Mouse (Mus musculus) layer of hippocampus, adult 9-11 months (tissue): ENCODE data around the gene U2af2.

Experiments used
- DNase-seq: peaks from one replicate; pipeline ENCODE4 v3.0.0; 2022

Gene U2af2

DNA sequence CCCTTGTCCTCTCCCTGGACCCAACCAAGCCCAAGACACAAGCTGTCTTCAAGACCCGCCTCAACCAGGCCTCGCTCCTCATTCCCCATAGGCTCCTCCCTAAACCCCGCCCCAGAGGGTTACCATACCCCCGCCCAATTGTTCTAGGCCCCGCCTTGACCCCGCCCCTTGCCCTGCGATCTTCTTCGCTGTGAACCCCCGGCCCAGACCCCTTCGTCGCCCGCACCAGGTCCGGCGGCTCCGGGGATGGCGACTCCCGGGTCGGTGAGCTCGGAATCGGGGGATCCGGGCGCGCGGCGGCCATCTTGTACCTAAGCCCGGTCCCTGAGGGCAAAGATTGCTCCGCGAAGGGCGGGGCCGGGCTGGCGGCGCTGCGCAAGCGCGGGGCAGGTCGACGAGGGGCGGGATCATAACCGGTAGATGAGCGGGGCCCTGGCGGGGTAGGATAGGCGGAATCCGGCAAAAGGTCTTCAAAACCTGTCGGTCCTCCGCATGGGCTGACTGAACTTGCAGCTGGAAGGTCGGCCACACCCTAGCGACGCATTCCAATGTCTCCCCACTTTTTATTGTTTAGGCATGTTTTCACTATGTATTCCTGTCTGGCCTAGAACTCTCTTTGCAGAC is 23.7 kb upstream of the U2af2 start, which contains the start of gene Zfp784:
Zfp784 (minus strand) TSS at position 338 of the 624 bp plus-strand sequence.
- DNase-seq, result peak; percentile 90

DNA sequence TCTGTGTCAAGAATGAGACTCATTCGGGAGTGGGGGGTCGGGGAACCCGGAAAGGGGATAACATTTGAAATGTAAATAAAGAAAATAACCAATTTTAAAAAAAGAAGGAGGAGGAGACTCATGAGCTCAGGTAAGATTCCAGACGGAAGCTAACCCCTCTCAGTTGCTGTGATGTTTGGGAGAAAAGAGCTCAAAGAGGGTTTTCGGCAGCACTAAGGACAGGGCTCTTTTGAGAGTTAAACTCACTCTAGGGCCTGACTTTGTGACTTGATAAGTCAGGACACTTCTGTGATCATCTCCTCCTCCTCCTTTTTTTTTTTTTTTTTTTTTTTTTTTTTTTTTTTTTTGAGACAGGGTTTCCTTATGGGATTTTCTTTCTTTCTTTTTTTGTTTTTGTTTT is 23.0 kb upstream of the U2af2 start:
- DNase-seq, result no peak

DNA sequence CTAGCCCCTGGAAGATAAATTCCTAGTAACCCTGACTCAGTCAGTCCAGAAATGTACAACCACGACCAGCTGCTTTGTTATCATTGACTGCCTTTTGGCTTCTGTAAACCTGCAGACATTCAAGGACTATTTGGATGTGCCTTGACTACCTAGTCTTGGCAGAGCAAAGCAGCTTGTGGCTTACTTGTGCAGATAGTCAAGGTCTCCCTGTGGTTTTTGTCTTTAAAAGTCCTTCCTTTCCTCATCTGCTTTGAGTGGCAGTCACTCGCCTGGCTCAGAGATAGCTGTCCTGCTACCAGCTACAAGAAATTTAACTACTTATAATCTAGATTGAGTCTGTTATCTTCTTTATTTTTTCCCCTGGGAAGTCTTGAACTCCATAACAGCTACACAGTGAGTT is 17.0 kb upstream of the U2af2 start:
- no peak for DNase-seq

DNA sequence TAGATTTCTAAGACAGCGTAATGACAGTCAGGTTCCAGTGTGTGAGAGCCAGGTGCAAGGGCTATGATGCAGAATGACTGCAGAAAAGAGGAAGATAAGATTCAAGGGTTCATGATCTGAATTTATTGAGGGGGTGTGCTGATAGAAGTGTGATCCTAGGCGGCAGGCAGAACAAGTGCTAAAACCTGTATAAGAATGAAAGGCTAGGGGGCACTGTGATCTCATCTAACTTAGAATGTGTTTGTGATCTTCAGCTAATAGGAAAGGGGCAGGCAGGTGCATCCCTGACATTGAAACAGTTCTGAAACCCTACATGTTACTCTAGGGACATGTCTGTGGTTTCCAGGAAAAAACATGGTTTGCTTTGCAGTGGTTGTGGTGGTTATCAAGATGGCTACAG is 15.8 kb upstream of the U2af2 start:
- no peak for DNase-seq

DNA sequence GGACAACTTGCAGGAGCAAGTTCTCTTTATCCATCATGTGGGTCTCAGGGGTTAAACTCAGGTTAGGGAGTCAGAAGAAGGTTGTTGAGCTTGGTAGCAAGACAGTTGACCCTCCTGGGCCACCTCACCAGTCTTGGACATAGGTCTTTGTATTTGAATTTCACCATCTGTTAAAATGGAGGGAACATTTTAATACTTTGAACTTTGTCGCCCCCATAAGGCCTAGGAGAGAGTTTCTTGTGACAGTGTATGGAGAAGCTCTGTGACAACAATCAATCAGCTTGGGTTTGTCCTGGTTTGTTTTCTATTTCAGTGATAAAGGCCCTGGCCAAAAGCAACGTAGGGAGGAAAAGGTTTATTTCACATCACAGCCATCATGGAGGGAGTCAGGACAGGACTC is 14.6 kb upstream of the U2af2 start:
- no peak for DNase-seq

DNA sequence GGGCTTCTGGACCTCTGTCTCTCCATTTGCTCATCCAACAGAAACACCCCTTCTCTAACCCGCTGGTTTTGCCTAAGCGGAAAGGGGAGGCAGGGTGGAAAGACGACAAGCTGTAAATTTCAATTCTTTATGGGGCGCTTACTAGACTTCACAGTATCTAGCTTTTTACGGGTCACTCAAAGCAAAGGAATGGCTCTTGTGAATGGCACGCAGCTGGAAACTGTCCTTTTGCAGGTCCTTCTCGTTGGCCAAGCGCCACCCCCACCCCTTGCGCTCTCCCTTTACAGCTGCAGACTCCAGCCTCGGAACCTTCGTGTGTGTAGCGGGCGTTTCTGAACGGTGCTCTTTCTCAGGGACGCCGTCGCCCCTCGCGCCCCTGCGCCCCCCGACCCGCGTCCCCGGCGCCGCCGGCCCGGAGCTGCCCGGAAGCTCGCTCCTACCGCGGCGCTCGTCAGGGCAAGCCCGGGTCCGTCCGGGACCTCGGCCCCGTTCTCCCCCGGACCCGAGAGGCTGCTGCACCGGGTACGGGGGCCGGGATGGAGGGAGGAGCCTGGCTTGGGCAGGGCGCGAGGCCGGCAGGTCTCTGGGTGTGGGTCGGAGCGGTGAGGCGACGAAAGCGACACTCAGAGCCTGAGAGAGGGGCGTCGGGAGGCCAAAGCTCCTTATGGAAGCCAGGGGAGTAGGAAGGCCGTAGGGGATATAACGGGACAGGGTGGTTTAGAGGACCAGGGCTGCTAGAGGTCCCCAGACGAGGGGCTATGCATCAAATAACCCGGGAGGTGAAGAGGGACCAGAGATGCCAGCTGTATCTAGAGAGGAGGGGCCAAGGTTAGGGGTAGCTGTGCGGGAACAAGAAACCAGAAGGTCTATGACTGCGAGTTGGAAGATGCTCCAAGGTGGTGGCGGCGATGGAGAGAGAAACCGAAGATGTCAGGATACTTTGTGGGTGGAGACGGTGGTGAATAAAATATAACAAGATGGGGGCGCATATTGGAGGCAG is 10.4 kb upstream of the U2af2 start, which contains the start of gene Zfp580:
Zfp580 (plus strand) TSS at position 346 of the 1,000 bp plus-strand sequence.
- peak; percentile 71 for DNase-seq

DNA sequence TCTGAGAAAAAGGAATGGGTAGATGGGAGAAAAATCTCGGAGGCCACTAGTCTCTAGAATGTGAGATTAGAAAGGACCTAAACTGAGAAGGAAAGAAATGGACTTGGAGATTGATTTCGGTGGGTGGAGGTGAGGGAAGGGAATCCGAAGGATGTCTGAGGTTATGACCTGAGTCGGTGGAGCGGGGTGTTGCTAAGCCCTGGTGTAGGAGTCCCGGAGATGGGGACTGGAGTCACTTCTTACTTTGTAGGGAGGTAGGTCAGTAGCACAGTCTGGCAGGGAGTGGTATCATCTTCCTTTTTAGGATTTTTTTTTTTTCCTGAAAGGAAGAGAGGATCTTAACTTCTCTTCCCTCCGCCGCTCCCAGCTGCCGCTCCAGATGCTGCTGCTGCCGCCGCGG is 9.5 kb upstream of the U2af2 start:
- DNase-seq, result no peak

DNA sequence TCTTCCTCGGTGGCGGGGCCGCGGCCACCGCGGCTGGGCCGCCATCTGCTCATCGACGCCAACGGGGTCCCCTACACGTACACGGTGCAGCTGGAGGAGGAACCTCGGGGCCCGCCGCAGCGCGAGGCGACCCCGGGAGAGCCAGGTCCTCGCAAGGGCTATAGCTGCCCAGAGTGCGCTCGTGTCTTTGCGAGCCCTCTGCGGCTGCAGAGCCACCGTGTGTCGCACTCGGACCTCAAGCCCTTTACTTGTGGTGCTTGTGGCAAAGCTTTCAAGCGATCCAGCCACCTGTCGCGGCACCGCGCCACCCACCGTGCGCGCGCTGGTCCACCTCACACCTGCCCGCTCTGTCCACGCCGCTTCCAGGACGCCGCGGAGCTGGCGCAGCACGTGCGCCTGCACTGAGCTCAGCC is 9.0 kb upstream of the U2af2 start:
- DNase-seq, result no peak

DNA sequence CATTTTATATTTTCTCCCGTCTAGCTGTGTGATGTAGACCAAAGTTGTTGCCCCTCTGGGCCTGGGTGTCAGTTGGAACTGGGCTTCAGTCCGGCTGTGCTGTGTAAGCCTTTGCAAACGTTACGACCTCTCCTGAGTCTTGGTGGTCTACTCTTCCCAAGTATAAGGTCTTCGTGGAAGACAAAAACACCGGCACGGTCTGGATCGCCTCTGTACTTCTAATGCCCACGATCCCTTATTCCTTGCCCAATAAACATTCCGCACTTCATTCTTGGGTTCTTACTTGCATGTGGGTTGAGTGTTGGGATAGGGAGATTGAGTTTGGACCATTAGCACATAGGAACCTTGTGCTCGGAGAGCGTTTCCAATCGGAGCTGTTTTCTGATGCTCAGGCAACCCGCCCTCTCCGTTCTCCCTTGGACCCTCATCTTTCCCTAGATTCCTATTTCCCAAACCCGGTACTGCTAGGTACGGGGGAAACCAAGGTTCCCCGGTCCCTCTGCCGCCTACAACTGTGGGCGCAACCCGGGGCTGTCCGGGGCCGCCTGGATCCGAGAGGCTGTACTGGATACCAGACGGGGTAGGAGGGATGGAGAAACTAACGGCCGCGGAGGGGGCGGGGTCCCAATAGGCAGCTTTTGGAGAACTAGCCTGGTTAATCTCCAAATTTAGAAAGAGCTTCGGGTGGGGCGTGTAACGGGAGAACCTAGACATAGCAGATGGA is 8.3 kb upstream of the U2af2 start:
- DNase-seq, result no peak

DNA sequence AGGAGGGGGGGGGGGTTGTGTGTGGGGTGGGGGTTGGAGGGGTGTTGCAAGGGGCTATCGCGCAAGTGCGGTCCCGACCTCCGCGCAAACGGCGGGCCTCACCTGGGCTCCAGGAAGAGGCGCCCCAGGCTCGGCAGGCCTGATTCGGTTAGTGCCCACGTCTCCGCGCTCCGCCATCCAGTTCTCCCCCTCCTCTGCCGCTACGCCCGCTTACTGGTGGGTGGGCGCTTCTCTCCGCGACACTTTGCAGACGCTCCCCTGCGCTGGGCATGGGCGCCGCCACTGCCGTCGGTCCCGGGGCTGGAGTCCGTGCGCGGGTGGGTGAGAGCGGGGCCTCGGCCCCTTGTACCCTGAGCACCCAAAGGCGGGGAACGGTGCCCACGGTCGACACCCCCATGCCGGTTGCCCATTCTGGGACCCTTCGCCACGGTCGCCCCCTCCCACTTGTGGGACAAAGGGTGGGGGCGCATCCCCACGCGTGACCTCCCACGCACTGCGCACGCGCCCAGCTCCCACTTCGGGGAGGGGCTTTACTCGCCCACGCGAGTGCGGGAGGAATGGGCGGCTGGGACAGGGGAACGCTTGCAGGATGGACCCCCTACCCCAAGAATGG is 5.2 kb upstream of the U2af2 start:
- peak; percentile 64 for DNase-seq

DNA sequence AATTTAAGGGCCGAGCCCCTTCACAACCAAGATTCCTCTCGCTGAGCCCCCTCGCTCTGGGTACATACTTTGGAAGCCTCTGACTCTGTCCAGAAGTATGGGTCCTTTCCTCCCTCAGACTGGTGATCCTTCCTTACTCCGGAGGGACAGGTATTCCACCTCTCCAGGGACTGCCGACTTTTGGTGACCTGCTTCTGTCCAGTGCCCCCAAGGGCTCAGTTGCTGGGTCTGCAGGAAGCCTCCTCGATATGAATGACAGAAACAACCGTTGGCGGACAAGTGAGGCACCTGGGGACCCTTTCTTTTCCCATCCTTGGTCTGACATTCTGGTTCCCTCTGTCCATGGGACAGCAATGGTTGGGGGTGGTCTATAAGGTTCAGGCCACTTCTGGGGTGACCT is 4.6 kb upstream of the U2af2 start:
- DNase-seq, result no peak

DNA sequence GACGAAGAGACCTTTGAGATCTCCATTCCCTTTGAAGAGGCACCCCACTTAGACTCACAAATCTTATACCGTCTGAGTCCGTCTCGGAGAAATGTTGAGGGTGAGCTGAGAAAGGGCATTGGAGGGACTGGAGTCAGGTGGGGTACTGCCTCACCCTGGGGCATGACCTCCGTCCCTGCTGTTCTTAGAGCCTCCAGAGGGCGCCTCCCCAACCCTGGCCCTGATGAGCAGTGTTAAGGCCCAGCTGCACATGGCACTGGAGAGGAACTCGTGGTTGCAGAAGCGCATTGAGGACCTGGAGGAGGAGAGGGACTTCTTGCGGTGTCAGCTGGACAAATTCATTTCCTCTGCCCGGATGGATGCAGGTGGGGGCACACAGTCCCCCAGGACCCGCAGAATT is 4.1 kb upstream of the U2af2 start:
- DNase-seq, result peak; percentile 48

DNA sequence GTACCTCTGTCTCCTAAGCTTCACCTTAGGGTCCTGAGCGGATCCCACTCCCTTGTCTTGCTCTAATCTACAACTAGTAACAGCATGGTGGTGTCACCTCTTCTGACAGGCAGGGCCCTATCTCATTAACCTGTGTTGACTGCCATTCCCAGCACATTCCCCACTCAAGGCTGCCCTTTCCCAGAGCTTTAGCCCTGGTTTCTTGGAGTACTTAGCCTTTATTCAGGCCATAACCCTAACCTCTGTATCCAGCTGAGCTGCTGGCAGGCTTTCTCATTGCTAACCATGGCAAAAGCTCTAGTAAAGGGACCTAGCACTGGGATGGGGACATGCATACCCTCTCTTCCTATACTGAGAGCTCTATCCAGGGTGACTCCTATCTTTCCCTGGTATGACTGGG is 3.3 kb upstream of the U2af2 start:
- no peak for DNase-seq

DNA sequence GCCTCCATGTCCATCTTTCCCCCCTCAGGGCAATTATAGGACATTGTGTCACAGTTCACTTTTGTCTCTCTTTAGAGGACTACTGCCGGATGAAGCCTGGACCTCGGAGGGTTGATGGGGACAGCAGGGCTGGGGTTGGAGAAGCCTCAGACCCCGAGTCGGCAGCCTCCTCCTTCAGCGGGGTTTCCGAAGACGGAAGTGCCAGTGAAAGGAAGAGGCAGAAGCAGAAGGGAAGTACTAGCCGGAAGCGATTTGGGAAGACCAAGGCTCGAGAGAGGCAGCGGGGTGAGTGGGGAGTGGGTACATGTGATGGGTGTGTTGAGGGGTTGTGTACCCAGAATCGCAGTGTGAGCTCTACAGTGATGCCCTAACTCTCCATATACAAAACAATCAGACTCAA is 2.5 kb upstream of the U2af2 start:
- DNase-seq, result peak; percentile 10

DNA sequence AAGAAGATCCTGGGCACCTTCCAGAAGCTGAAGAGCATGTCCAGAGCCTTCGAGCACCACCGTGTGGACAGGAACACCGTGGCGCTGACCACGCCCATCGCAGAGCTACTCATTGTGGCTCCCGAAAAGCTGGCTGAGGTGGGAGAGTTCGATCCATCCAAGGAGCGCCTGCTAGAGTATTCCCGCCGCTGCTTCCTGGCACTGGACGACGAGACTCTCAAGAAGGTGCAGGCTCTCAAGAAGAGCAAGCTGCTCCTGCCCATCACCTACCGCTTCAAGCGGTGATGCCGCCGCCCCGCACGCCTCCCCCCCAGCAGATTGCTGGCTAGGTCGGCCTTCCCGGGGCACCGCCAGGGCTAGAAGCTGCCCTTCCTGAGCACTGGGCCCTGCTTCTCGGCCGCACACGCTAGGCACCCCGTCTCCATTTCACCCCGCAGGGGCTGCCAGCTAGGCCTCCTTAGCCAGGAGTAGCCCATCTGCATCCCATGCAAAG is 1.7 kb upstream of the U2af2 start:
- DNase-seq, result peak; percentile 84

DNA sequence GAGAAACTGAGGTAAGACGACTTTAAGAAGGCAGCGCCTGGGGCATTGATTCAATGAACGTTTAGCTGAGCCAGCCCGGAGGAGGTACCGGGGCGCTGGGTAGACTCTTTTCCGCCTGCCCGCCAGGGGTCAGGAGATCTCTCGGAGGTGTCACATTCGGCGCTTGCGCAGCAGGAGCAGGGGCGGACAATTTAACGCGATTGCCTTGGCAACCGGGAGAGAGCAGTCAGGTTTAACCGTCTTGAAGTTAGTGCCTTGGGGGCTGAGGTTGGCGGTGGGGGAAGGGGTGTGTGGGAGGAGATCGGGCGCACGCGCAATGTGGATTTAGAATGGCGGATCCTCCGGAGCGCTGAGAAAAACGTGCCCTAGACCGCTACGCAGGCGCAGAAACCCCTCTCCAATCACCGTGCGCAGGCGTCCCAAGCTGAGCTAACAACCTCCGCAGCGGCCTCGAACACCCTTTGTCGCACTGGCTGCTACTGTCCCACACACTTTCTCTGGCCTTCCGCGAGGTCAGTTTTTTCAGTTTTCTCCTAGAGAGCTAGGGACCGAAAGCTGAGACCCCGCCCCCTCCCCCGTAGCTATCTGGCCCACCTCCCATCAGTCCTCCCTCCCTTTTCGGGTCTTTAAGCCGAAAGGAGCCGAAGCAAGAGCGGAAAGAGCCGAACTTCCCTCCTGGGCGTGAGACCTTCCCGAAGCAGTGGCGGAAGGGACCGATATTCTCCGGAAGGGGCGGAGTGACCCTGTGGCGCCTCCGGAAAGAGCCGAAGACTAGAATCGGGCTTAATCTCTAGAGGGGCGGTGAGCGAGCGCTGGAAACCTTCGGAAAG is 784 bp upstream of the U2af2 start:
- peak; percentile 98 for DNase-seq

DNA sequence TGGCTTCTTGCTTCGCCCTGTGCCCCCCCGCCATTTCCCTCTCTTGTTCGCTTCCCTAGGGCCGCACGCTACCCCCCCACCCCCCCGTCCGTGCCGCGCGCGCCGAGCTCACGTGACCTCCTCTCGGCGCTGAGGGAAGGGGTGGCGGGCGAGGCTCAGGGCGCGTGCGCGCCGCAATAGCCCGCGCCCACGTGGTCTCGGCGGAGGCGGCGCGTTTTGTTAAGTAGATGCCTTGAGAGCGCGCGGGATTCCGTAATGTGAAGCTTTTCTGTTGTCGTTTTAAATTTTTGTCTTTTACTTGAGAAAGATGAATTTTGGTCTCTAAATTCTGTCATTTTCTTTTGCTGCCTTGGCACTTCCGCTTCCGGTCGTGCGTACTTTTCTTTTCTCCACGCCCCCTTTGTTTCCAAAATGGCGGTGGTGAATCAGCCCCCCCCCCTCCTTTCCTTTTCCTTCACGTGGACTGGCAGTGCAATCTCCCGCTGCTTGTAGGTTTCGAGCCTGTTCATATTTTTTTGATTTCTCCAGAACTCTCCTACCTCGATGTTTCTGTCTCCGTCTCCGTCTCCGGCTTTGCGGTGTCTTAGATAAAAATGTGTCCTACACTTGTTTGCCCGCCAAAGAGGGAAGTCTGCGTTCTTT is 538 bp downstream of the U2af2 start:
- no peak for DNase-seq

DNA sequence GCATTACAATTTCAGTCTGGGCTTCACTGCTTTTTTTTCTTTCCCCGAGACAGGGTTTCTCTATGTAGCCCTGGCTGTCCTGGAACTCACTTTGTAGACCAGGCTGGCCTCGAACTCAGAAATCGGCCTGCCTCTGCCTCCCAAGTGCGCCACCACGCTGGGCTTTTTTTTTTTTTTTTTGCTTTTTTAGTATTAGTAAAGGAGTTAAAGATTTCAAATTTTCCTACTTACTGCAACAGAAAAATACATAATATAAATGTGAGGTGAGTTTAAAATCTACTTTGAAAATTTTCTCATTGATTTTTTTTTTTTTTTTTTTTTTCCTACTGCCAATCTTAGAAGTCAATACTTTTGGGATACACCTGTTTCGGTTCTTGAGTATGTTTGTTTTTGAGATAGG is 2.9 kb downstream of the U2af2 start:
- no peak for DNase-seq

DNA sequence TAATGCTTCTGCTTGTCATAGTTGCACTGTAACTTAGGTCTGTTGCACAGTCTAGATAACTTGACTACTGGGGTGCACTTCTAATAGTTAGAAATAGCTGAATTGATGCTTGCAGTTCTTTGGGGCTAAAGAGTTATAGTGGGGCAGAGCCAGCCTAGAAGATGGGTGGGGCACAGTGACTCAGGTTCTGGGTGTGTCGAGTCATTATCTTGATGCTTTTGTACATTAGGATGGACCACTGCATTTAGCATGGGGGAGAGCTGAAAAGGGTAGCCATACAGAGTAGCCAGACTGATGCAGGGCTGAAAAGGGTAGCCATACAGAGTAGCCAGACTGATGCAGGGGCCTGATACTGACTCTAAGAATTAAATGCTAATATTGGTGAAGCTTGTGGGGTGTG is 11.6 kb downstream of the U2af2 start:
- no peak for DNase-seq

DNA sequence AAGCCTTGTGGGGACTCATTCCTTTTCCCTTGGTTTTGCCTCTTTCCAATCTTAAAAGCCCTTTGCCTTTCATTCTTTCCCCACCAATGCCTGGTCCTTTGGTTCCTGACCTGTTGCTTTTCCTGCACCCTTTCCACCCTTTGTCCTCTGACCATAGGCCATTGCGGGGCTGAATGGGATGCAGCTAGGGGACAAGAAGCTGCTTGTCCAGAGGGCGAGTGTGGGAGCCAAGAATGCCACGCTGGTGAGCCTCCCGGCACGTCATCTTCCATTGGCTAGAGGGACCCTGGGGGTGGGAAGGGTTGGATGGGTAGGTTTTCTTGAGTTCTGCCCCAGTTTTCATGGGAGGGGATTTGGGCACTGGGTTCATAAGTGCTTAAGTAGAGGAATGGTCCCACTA is 13.0 kb downstream of the U2af2 start:
- no peak for DNase-seq

DNA sequence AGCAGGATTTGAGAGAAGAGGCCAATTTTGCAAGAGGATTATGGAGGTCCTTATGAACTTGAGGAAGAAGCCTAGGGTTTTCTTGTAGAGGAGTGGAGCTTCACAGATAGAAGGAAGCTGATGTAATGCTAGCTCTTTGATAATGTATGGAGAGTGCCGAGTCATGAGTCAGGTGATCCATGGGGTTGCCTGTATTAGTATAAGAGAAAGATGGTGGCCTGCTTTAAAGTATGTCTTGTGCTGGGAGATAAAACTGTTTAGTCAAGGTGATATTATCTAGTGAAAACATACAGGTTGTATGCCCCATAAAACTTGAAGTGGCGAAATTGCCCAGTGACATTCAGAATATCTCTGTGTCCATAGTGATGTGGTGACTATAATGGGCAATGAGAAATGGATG is 15.0 kb downstream of the U2af2 start:
- no peak for DNase-seq
